Mouse (Mus musculus): ENCODE measurements around the gene 2410004B18Rik.

2410004B18Rik gene

GRCm38 (mm10) chr3:145937505-145938404, at the start of gene 2410004B18Rik:
Gene 2410004B18Rik (plus strand): TSS chr3:145938014.
- in situ Hi-C loops (cut with MboI, MseI): loop anchor here (25.0 kb wide), 1 partner anchor 575 kb away; the partner anchor contains the start of gene Rpf1

GRCm38 (mm10) chr3:145890346-145891132, 47.3 kb upstream of the 2410004B18Rik start:
- in situ Hi-C loops (cut with MboI, MseI): no loop called here

DNA sequence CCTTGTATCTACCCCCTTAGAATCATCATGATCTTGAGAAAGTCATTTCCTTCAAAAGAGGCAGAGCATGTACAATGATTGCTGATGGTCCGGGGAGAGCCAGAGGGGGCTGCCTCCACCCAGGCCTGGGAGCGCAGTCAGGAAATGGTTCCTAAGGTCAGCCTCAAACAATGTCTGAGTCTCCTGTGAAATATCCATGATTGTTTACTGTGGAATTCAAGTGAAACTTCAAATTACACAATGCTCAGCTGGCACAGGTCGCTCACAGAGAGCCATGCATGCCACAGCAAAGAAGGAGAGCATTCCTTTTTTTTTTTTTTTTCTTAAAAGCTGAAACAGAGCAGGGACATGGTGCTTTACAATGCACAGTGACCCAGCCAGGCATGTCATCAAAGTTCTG, 45.4 kb upstream of the 2410004B18Rik start:
- in situ Hi-C loops (cut with MboI, MseI): no loop called here

- in situ Hi-C loops (cut with MboI, MseI): no loop called here
Measured at GRCm38 (mm10) chr3:145894131-145894530, 43.7 kb upstream of the 2410004B18Rik start.

DNA sequence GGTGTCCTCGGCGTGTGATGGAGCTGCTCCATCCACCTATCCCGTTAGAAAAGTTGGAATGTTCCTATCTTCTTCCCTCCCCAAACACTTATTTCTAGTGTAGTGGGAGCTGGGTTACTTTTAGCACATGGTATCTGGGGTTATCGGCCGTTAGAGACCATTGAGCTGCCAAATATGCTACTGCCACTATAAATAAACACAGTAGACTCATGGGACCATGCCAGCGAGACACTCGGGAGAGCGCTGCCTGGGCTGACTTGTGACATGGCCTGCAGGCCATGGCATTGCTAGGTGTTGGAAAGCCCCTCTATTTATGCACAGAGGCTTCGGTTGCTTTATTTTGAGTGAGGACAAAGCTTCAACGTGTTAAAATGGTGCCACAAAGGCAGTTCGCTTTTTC, 40.1 kb upstream of the 2410004B18Rik start:
- in situ Hi-C loops (cut with MboI, MseI): no loop called here

GRCm38 (mm10) chr3:145899832-145900231, 38.0 kb upstream of the 2410004B18Rik start:
- in situ Hi-C loops (cut with MboI, MseI): loop anchor here (5.0 to 25.0 kb wide), 6 partner anchors 255 to 1338 kb away; partner anchors contain the start of genes Ccn1, Hs2st1, Selenof and Sh3glb1

- in situ Hi-C loops (cut with MboI, MseI): loop anchor here (5.0 to 25.0 kb wide), 6 partner anchors 259 to 1341 kb away; partner anchors contain the start of genes Ccn1, Hs2st1, Selenof and Sh3glb1
Measured at GRCm38 (mm10) chr3:145903530-145903929, 34.3 kb upstream of the 2410004B18Rik start.

GRCm38 (mm10) chr3:145904850-145905776, 32.7 kb upstream of the 2410004B18Rik start:
- in situ Hi-C loops (cut with MboI, MseI): loop anchor here (5.0 to 25.0 kb wide), 6 partner anchors 260 to 1343 kb away; partner anchors contain the start of genes Ccn1, Hs2st1, Selenof and Sh3glb1

- in situ Hi-C loops (cut with MboI, MseI): loop anchor here (10.0 to 25.0 kb wide), 4 partner anchors 262 to 1344 kb away; partner anchors contain the start of genes Ccn1, Hs2st1, Selenof and Sh3glb1
Measured at GRCm38 (mm10) chr3:145906582-145906981, 31.2 kb upstream of the 2410004B18Rik start.

DNA sequence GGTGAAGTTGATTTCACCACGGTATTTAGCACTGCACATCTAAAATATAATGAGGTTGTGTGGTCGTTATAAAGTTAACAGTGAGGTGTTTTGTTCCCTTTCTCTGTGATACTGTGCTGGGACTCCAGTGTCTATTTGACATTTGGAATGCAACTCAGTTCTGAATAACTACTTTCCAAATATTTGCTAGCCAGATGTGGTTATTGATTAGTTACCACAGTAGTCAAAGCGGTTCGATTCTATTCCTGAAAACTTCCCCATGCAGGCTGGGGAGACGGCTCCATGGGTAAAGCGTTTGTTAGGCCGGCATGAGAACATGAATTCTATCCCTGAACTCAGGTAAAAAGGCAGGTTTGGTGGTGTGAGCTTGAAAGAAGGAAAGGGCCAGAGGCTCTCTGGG, 25.3 kb upstream of the 2410004B18Rik start:
- in situ Hi-C loops (cut with MboI, MseI): loop anchor here (25.0 kb wide), 2 partner anchors 1200 to 1350 kb away; partner anchors contain the start of genes Hs2st1, Selenof and Sh3glb1

DNA sequence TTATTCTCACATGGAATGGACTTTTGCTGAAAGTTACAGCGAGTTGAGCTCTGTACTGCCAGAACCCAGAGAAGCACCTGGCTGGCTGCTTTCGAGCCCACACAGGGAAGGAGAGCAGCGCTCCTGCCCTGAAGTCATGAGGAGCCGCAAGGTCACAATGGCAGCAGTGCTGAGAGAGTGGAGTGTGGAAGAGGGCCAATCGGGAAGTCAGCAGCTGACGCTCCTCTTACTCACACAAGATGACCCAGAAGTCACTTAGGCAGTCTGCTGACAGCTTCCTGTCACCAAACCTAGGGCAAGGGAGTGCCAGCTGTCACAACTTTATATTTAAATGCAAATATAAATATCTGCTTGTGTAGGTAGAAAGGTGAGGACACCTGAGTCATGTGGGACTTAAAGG, 24.6 kb upstream of the 2410004B18Rik start:
- in situ Hi-C loops (cut with MboI, MseI): loop anchor here (25.0 kb wide), 2 partner anchors 1201 to 1351 kb away; partner anchors contain the start of genes Hs2st1, Selenof and Sh3glb1

- in situ Hi-C loops (cut with MboI, MseI): loop anchor here (25.0 kb wide), 2 partner anchors 1202 to 1352 kb away; partner anchors contain the start of genes Hs2st1, Selenof and Sh3glb1
Measured at GRCm38 (mm10) chr3:145913942-145914341, 23.9 kb upstream of the 2410004B18Rik start.

DNA sequence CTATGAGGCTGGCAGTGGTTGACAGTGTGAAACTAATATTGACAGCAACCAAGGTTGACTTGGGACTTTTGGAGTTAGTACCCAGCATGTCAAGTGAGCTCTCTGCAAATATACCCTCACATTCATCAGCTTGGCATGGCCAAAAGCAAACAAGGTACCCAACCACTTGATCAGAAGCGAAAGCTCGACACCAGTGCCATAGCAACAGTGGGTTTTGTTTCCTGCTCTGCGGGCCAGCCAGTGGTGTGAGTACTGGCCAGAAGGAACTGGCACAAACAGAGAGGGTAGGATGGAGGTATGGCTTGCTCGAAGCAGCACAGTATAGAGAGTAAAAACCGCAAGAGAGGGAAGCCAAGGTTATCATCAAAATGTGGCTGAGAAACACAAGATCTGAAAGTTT, 21.4 kb upstream of the 2410004B18Rik start:
- in situ Hi-C loops (cut with MboI, MseI): loop anchor here (25.0 kb wide), 2 partner anchors 1204 to 1354 kb away; partner anchors contain the start of genes Hs2st1, Selenof and Sh3glb1

- in situ Hi-C loops (cut with MboI, MseI): loop anchor here (25.0 kb wide), 2 partner anchors 1205 to 1355 kb away; partner anchors contain the start of genes Hs2st1, Selenof and Sh3glb1
Measured at GRCm38 (mm10) chr3:145916826-145917225, 21.0 kb upstream of the 2410004B18Rik start.

GRCm38 (mm10) chr3:145922019-145922854, 15.6 kb upstream of the 2410004B18Rik start, which contains the start of gene Bcl10:
Gene Bcl10 (plus strand): TSS chr3:145922804.
- in situ Hi-C loops (cut with MboI, MseI): loop anchor here (5.0 to 25.0 kb wide), 3 partner anchors 805 to 1360 kb away; partner anchors contain the start of genes Hs2st1, Odf2l, Selenof and Sh3glb1

DNA sequence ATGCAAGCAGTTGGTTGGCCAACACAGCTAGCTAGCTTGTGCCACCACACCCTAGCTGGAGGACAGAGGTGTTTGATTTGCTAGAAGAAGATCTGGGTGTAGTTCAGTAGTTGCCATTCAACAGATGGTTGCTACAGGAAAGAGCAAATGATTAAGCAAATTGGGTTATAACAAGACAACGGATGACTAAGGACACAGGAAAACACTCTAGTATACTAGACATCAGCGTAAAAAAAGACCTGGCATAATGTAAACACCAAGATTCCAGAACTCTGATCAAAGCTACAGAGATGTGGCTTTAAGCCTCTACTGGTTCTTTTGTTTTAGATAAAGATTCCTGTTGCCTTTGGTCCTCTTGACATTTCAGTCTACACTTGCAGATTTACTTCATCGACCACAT, 14.8 kb upstream of the 2410004B18Rik start:
- in situ Hi-C loops (cut with MboI, MseI): loop anchor here (5.0 to 25.0 kb wide), 3 partner anchors 806 to 1361 kb away; partner anchors contain the start of genes Hs2st1, Odf2l, Selenof and Sh3glb1

GRCm38 (mm10) chr3:145923874-145924577, 13.8 kb upstream of the 2410004B18Rik start:
- in situ Hi-C loops (cut with MboI, MseI): loop anchor here (5.0 to 25.0 kb wide), 3 partner anchors 807 to 1362 kb away; partner anchors contain the start of genes Hs2st1, Odf2l, Selenof and Sh3glb1
